Mouse (Mus musculus): Measurements from ENCODE around the gene Lap3. TPM values are rescaled to one million over a fixed set of nuclear protein-coding genes. Genes with fewer than 3 reads are reported as not detected.
A peak's percentile ranks its signal among the peaks of the same experiment; 100 is the strongest.

Lap3 gene
- polyA plus RNA-seq, 2 experiments: 49.2 to 70.9 TPM

DNA sequence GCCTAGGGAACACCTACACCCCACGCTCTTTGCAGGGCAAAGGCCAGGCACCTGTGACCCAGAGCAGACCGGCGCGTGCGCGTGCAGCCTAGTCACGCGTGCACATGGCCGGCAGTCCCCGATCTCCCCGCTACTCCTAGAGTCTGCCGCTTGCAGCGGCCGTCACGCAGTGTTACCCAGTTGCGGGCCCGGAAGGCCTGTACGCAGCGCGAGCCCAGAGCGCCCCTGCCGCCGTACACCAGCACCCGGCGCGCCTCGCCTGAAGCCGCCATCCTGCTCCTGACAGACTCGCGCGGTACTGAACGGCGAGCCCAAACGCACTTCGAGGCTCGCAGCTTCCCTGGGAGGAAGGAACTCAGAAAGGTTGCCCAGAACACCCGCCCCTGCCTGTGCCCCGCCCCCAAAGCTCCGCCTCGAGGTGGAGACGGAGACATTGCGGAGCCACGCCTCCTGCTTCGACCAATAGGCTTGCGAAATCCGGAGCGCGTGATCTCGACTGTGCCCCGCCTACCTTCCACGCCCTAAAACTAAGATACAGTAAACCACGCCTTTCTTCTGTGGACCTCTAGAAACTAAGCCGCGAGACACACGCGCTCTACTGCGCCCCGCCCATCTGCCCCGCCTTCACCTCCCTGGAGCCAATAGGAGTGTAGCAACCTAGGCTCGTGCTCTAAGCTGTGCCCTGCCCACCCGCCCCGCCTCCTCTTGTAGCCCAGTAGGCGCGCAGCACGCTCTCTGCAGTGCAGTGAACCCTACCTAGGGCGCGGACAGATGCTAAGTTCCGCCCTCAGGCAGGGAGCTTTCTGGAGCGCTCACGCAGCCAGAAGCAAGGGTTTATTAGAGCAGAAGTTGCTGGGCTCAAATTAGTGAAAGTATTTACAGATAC is 43.1 kb upstream of the Lap3 start, which contains the start of gene Qdpr:
TSS of gene Qdpr (minus strand) at position 406 of the 886 bp plus-strand sequence.
- H3K4me2 ChIP-seq (replicated peaks; ENCODE audit: low read depth, low read length, severe bottlenecking): peak within 1 kb of the TSS; percentile 85
- ATAC-seq (ENCODE audit: low FRiP score, low read depth): peak; percentile 99
- peak; percentile 69; the same call in 1 of the 2 replicates for TF ChIP-seq POLR2A (IDR thresholded peaks at IDR 0.05; ENCODE audit: borderline replicate concordance, extremely low read depth, insufficient read depth, insufficient read length)

DNA sequence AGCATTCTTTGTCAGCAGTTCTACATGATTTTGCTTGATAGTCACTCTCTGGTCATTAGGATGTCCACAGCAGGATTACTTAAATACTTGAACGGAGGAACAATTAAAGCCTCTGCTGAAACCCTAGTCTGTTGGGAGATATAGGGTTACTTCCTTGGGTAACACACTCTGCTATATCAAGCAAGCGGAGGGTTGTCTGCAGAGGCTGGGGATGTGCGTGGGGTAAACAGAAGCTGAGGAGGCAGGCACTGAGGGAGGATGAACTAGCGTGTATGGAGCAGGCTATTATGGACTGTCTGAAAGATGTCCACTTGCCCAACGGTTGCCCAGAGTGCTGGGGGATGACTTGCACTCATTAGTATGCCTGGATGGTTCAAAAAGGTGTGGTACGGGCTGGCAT is 39.7 kb upstream of the Lap3 start, which contains the start of gene Clrn2:
TSS of gene Clrn2 (plus strand) at position 301 of the 400 bp plus-strand sequence.
- WGBS: 63% methylated on average over 6 of the region's 6 CpGs
- ATAC-seq (ENCODE audit: low FRiP score, low read depth): no peak
- no peak for DNase-seq (ENCODE audit: low spot score)
- Histone ChIP-seq H3K9ac (ENCODE audit: low read depth, low read length, severe bottlenecking) (no peak within 1 kb of the TSS), H3K4me2 (replicated peaks; ENCODE audit: low read depth, low read length, severe bottlenecking) (no peak within 1 kb of the TSS), H3K4me3 (replicated peaks; ENCODE audit: low read length) (no peak within 1 kb of the TSS), H3K4me1 (ENCODE audit: control insufficient read depth, insufficient read depth, low read length) (peaks cover 10% of the 10 kb centered on the region), H3K36me3 (ENCODE audit: control insufficient read depth, insufficient read depth, low read length) (no peaks in the 10 kb centered on the region), H3K9me3 (ENCODE audit: control insufficient read depth, low read length) (no peaks in the 10 kb centered on the region), H3K27ac (replicated peaks; ENCODE audit: low read depth, low read length) (no peak within 1 kb of the TSS), H3K27me3 (ENCODE audit: control insufficient read depth, insufficient read depth, low read length) (no peaks in the 10 kb centered on the region)
- no peak for TF ChIP-seq POLR2A (IDR thresholded peaks at IDR 0.05; ENCODE audit: borderline replicate concordance, extremely low read depth, insufficient read depth, insufficient read length)

More for the DNA sequence above, 43.1 kb upstream of the Lap3 start, which contains the start of gene Qdpr:
- WGBS: under 1% methylated on average over 53 of the region's 70 CpGs
- Histone ChIP-seq H3K4me1 (ENCODE audit: control insufficient read depth, insufficient read depth, low read length) (peaks cover 11% of the 10 kb centered on the region), H3K9me3 (ENCODE audit: control insufficient read depth, low read length) (no peaks in the 10 kb centered on the region), H3K27ac (replicated peaks; ENCODE audit: low read depth, low read length) (peak within 1 kb of the TSS; percentile 40), H3K27me3 (ENCODE audit: control insufficient read depth, insufficient read depth, low read length) (no peaks in the 10 kb centered on the region), H3K4me3 (replicated peaks; ENCODE audit: low read length) (peak within 1 kb of the TSS; percentile 60), H3K36me3 (ENCODE audit: control insufficient read depth, insufficient read depth, low read length) (no peaks in the 10 kb centered on the region), H3K9ac (ENCODE audit: low read depth, low read length, severe bottlenecking) (peak within 1 kb of the TSS; percentile 72)
- peak; percentile 100 for DNase-seq (ENCODE audit: low spot score)

DNA sequence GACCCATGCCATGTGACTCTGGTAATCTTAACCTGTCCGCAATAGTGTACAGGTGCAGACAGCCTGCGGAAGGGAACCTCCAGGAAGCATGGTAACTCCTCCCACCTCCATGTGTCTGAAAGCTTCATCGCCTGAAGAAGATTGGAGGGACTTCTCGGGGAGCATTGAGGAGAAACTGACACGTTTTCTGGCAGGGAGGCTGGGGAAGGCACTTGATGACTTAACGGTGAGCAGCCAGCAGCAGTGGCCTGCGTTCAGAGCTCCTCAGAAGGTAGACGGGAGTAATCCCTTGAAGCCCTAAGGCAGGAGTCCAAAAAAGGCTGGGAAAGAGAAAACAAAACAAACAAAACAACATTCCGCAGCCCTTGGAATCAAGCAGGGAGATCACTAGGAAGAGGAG is 38.7 kb upstream of the Lap3 start:
- Histone ChIP-seq H3K9ac (ENCODE audit: low read depth, low read length, severe bottlenecking) (no peak overlapping the region), H3K4me2 (replicated peaks; ENCODE audit: low read depth, low read length, severe bottlenecking) (no peak overlapping the region), H3K36me3 (ENCODE audit: control insufficient read depth, insufficient read depth, low read length) (no peaks in the 10 kb centered on the region), H3K4me1 (ENCODE audit: control insufficient read depth, insufficient read depth, low read length) (no peaks in the 10 kb centered on the region), H3K27ac (replicated peaks; ENCODE audit: low read depth, low read length) (no peak overlapping the region), H3K27me3 (ENCODE audit: control insufficient read depth, insufficient read depth, low read length) (no peaks in the 10 kb centered on the region), H3K4me3 (replicated peaks; ENCODE audit: low read length) (no peak overlapping the region), H3K9me3 (ENCODE audit: control insufficient read depth, low read length) (no peaks in the 10 kb centered on the region)
- DNase-seq (ENCODE audit: low spot score): no peak
- ATAC-seq (ENCODE audit: low FRiP score, low read depth): no peak
- no peak for TF ChIP-seq POLR2A (IDR thresholded peaks at IDR 0.05; ENCODE audit: borderline replicate concordance, extremely low read depth, insufficient read depth, insufficient read length)
- 43% methylated on average over 9 of the region's 9 CpGs for WGBS

DNA sequence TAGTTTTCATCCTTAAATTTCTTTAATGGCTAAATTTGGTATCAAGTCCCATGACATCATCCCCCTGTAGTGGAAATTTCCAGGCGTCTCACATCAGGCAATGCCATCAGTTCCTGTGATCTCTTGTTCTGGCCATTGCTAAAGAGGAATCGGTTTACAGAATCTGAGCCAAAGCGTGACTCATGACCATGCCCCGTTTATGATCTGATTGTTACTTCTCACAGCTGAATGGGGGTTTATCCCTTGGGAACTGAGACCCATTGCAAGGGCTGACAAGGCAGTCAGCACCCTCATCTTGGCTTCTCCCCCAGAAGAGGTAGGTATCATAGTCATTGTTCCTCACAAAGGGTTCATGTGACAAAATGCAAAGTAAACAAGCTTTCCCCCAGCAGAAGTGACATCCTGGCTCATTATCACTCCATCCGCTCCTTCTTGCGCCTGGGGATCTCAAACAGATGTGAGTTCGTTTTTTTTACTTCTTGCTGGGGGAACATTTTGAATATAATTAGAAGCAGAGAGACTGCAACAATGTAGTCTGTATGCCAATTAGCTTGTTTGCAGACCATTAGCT is 20.2 kb upstream of the Lap3 start:
- no peak for TF ChIP-seq POLR2A (IDR thresholded peaks at IDR 0.05; ENCODE audit: borderline replicate concordance, extremely low read depth, insufficient read depth, insufficient read length)
- H3K9me3 ChIP-seq (ENCODE audit: control insufficient read depth, low read length): no peaks in the 10 kb centered on the region
- peak; percentile 29 for DNase-seq (ENCODE audit: low spot score)

DNA sequence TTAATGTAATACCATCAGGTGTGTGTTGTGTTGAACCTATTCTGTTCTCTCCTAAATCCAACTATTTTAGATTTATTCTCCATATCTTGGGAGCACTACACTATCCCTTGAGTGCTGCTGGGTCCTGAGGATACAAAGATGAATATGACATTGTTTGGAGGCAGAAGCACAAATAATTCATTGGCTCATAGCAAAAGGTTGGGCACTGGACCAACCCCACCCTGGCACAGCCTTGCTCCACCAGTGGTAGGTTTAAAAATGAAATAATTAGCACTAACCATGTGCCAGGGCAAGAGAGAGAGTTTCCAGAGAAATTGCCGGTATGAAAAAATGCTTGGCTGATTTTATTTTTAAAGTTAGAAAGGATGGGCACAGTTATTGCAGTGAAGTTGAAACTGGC is 19.7 kb upstream of the Lap3 start:
- H3K36me3 ChIP-seq (ENCODE audit: control insufficient read depth, insufficient read depth, low read length): no peaks in the 10 kb centered on the region
- no peak overlapping the region for H3K27ac ChIP-seq (replicated peaks; ENCODE audit: low read depth, low read length)
- WGBS: 81% methylated on average over 1 of the region's 1 CpGs
- no peak for TF ChIP-seq POLR2A (IDR thresholded peaks at IDR 0.05; ENCODE audit: borderline replicate concordance, extremely low read depth, insufficient read depth, insufficient read length)
- no peak for ATAC-seq (ENCODE audit: low FRiP score, low read depth)
- H3K27me3 ChIP-seq (ENCODE audit: control insufficient read depth, insufficient read depth, low read length): 0 out of 2 replicates have a peak, but pooled peaks cover 5% of the 10 kb centered on the region
- H3K9me3 ChIP-seq (ENCODE audit: control insufficient read depth, low read length): no peaks in the 10 kb centered on the region
- peaks cover 7% of the 10 kb centered on the region for H3K4me1 ChIP-seq (ENCODE audit: control insufficient read depth, insufficient read depth, low read length)
- no peak for DNase-seq (ENCODE audit: low spot score)
- no peak overlapping the region for H3K4me3 ChIP-seq (replicated peaks; ENCODE audit: low read length)
- no peak overlapping the region for H3K4me2 ChIP-seq (replicated peaks; ENCODE audit: low read depth, low read length, severe bottlenecking)
- no peak overlapping the region for H3K9ac ChIP-seq (ENCODE audit: low read depth, low read length, severe bottlenecking)

More for the DNA sequence above, 20.2 kb upstream of the Lap3 start:
- Histone ChIP-seq H3K27me3 (ENCODE audit: control insufficient read depth, insufficient read depth, low read length) (0 out of 2 replicates have a peak, but pooled peaks cover 5% of the 10 kb centered on the region), H3K9ac (ENCODE audit: low read depth, low read length, severe bottlenecking) (no peak overlapping the region), H3K4me2 (replicated peaks; ENCODE audit: low read depth, low read length, severe bottlenecking) (no peak overlapping the region), H3K4me3 (replicated peaks; ENCODE audit: low read length) (no peak overlapping the region), H3K27ac (replicated peaks; ENCODE audit: low read depth, low read length) (no peak overlapping the region), H3K4me1 (ENCODE audit: control insufficient read depth, insufficient read depth, low read length) (peaks cover 7% of the 10 kb centered on the region), H3K36me3 (ENCODE audit: control insufficient read depth, insufficient read depth, low read length) (no peaks in the 10 kb centered on the region)
- WGBS: 28% methylated on average over 7 of the region's 7 CpGs
- ATAC-seq (ENCODE audit: low FRiP score, low read depth): no peak
